Mouse (Mus musculus) left cerebral cortex, postnatal 10 days (tissue): Measurements from ENCODE around the gene Dis3l2. TPM values are rescaled to one million over a fixed set of nuclear protein-coding genes. Genes with fewer than 3 reads are reported as not detected.

Experiments
- DNase-seq, 2 experiments: peaks; one replicate each; pipeline ENCODE4 v3.0.0; 2021 to 2022; ENCODE audit warnings: low spot score in 2 of 2, mixed read lengths in 1 of 2; ENCODE audit errors: extremely low spot score in 1 of 2
- intact Hi-C: fragments of 180-260 bp; cut with DNase I; formaldehyde crosslinking; loops from one replicate; pipeline ENCODE4 v1.15.1; 2025
- total RNA-seq, 2 experiments: library from RNA; stranded (reverse); gene quantifications; 2 replicates each; pipeline ENCODE4 v1.2.3; 2021

Dis3l2 gene
- total RNA-seq, 2 experiments from 2014 or later = 29.7 to 30.2 TPM

DNA sequence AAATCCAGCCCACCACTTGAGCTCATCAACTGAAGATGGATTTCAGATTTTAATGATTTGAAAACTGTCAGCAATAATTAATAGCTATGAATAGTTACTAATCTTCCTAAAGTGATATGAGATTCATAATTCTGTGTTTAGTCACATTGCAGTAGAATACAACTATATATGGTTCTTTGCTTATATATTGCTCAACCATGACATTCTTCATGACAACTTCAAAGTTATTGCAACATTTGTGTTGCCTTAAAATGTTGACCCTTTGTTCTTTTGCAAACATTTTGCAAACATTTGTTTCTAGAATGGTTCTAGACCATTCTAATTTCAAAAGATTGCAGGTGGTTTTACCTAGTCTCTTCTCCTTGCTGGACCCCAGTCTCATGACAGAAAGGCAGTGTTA lies 175.1 kb downstream of the Dis3l2 start:
- intact Hi-C loops = no loop called here
- no peak for DNase-seq

DNA sequence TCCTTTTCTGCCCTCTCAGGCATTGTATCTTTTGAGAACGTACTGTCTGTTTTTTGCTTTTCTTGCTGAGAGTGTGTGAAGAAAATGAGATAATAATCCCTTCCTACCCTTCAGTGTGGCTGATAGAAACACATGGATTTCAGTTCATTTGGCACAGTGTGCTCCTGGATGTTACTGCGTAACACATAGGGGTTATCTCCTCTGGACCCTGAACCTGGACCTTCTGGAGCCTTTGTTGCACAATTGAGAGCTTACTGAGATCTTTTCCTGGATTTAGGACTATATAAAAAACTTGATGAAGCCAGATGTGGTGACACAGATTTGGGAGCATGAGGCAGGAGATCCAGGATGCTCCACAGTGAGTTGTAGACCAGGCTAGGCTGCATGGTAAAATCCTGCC lies 175.9 kb downstream of the Dis3l2 start:
- intact Hi-C loops = no loop called here

DNA sequence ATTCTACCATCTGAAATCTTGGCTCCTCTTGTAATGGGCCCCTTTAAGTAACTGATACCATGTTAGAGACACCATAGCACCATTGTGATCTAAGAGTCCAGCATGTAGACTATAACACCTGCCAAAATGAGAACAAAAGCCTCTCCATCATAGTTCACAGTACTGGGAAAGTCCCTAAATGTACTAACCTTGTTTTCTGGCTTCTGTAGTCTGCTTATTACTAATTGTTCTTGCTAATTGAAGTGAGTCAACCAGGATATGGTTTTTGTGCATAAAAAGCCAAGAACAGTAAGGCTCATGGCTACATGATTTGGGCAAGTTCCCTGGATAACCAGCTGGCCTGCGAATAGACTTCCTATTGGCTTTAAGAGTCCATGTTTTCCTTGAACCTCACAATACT lies 183.5 kb downstream of the Dis3l2 start:
- no peak for DNase-seq
- intact Hi-C loops = no loop called here

More for the DNA sequence above, 175.9 kb downstream of the Dis3l2 start:
- no peak for DNase-seq

DNA sequence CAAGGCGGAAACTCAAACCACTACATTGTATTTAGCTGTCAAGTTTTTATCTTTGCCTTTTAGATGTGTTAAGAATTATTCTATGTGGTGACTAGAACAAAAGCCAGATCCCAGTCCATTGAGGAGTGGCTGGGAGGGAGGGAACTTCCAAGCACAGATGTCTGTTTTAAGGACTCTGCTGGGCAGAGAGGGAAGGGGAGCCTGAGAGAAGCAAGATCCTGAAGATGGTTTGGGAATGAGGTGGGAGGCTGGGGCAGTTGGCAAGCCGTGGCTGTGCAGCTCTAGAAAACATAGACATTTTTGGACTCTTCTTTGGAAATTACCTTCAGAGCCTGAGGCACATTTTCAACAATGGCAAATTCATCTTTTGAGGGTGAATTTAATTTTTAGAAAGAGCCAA lies 208.9 kb downstream of the Dis3l2 start:
- DNase-seq = no peak
- intact Hi-C loops = no loop called here

DNA sequence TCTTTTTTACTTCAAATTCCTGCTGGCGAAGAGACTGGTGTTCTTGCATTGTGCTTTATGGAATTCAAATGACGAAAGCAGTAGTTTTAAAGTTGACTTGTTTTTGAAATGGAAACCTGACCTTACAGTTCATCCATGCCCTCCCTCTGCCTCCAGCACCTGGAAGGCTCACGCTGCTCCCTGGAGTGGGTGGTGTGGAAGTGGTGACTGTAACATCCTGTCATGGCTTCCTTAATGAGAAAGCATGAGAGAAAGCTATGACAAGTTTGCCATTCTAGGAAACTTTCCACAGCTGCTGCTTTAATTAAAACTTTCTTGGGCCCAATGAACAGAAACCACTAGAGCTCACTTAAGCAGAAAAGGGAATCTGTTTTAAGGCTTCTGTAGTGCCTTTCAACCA lies 210.3 kb downstream of the Dis3l2 start:
- intact Hi-C loops = no loop called here
- no peak for DNase-seq

DNA sequence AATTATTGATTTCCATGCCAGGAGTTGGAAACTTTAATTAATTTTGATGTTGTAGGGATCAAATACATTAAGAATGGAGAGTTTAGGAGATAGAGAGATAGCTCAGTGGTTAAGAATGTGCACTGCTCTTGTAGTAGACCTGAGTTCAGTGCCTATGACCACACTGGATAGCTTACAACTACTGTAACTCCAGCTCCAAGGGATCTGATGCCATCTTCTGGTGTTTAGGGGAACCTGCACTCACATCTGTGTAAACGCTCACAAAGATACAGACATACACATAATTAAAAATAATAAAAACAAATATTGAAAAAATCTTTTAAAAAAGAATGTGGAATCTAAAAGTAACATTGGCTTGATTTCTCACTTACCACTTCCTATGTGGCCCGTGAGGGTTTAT lies 211.1 kb downstream of the Dis3l2 start:
- DNase-seq = no peak
- intact Hi-C loops = no loop called here

DNA sequence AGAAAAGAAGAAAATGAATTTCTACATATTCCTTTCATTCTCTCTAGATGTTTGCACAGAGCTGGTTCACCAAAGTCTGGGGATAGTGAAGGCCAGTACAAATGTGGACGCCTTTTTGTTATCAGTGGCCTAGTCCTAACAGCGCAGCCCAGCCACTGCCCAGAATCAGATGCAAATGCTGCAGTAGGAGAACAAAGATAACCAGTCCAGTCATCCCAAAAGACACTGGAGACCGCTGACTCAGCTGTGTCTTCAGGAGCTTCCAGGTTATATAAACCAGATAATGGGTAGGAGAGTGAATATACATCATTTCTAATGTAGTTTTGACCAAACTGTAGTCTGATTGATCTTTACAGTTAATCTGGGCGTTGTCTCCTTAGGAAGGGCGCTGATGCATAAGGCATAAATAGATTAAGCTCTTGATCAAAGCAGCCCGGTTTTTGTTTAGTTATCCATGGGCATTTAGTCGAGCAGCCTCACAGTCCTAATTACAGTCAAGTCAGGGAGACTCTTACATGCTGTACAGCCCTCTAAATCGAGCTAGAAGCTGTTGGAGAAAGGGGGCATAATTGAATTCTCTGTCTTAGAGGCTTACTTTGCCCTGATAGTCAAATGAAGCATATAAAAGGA lies 212.9 kb downstream of the Dis3l2 start:
- DNase-seq = no peak
- intact Hi-C loops = no loop called here

DNA sequence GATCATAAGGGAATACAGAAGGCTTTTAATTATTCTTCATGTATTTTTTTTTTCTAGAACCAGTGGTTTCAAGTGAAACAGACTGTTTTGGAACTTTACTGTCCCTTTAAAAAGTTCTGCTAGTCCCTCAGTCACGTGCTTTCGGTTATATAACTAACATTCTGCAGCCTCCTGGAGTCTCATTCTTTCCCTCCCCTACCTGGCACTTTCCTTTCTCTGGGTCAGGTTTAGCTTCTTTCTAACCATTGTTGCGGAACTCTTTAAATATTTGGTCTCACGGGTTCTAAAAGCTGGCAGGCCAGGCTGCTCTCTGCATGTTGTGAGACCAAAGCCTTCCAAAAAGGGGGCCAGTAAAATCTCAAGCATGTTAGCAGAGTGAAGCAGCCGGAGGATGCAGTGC lies 222.2 kb downstream of the Dis3l2 start:
- DNase-seq = no peak
- intact Hi-C loops = no loop called here

DNA sequence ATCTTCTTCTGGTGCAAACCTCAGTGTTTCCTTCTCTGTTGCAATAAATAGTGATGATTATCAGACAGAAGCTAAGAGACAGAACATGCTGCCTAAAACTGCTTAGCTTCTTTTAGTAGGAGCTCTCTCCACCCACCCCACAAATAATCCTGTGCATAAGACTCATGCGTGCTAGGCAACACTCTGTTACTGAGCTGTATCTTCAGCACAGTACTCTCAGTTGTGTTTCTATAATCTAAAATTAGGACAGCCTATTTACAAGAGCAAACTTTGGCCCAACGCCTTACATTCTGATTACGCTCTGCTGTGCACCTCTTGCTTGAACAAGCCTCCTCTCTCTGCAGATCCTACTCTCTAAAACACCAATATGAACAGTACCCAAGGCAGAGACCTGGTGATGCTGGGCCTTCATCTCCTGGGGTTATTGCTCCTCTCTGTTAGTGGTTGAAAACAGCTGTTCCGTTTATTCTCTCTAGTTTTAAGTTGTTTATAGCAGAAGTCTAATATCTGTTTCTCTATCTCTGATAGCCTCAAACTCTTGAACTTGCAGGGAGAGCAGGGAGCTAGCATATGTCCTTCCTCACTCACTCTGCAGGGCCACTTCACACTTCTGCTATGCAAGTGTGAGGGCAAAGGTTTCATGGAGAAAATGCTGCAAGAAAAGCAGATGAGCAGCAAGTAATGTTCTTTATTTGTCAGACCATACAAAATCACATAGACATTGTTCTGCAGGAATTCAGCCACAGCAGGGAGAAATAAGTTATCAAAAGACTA lies 228.2 kb downstream of the Dis3l2 start:
- peak in 1 of 2 experiments; percentile 59 for DNase-seq
- intact Hi-C loops = no loop called here

DNA sequence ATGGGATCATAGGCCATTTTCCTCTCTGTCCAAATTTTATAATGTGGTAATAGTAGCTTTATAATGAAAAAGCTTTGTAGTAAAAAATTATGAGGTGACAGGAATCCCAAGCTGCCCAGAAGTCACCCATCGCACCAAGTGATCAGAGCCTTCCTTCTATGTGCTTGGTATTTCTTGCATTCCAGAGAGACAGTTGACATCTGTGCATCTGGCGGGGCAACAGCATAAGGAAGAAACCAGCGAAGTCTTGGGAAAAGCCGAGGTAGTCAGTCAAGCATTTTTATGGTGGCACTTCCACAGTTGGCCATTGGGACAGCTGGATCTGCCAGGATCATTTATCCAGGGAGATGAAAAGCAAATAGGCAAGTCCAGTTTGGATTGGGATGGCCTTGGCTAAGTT lies 229.2 kb downstream of the Dis3l2 start:
- no peak for DNase-seq
- intact Hi-C loops = no loop called here

DNA sequence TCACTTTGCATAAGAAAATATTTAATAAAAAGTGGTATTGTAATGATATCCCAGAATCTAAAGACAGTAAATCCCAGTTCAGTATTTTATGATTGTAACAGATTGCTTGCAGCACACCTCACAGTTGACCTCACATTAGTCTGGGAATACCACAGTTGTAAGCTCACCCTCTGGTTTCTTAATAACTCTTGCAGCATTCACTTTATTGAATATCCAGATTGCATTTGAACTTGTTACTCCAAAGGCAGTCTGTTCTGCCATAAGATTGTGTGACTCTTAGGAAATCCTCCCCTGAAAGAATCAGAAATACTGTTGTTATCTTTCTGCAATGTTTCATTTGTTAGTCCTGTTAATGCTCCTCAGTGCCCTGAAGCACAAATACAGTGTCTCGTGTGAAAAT lies 230.0 kb downstream of the Dis3l2 start:
- intact Hi-C loops = no loop called here
- DNase-seq = no peak

DNA sequence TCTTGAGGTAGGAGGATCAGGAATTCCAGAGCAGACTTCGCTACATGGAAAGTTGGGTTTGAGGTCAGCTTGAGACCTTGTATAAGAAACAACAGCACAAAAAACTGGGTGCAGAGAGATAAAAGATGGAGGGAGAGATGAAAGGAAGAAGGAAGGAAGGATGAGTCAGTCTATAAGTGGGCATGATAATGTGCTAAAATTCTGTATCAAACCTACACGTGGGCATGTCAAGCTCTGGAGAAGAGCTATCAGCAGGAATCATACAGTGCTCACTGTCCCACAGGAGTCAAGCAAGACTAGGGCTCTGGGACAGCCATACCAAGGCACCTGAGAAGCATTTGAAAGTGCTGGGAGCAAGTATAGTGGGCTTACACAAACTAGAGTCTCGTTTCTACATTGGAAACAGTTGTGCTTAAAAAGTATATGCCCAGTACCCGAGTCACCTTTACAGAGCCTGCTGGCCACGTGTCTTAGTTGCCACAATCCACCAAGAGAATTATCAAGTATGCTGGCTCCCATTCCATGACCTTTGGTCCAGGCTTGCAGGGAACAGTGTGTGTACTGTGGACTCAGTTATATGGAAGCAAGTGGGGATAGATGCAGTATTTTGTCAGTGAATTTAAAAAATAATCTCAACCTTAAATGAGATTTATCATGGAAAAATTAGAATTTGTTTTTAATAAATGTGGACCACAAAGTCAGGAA lies 248.0 kb downstream of the Dis3l2 start:
- DNase-seq = no peak
- intact Hi-C loops = no loop called here

DNA sequence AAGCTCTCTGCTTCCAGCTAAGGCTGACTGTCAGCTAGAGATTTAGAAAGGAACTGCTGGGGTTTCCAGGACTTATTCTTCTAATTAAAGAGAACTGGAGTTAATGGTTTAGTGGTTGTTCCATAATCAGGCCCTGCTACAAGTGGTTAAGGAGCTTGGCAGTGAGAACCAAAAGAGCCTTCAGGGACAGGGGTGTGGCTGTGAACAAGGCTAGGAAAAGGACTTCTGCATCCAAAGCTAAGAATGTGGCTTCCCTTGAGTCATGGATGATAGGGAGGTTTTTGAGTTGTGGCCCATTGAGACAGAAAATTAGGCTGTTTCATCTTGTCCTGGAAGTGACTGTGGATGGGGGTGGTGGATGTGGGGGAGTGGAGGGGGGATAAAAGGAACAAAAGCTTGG lies 252.2 kb downstream of the Dis3l2 start:
- intact Hi-C loops = no loop called here
- DNase-seq = no peak

DNA sequence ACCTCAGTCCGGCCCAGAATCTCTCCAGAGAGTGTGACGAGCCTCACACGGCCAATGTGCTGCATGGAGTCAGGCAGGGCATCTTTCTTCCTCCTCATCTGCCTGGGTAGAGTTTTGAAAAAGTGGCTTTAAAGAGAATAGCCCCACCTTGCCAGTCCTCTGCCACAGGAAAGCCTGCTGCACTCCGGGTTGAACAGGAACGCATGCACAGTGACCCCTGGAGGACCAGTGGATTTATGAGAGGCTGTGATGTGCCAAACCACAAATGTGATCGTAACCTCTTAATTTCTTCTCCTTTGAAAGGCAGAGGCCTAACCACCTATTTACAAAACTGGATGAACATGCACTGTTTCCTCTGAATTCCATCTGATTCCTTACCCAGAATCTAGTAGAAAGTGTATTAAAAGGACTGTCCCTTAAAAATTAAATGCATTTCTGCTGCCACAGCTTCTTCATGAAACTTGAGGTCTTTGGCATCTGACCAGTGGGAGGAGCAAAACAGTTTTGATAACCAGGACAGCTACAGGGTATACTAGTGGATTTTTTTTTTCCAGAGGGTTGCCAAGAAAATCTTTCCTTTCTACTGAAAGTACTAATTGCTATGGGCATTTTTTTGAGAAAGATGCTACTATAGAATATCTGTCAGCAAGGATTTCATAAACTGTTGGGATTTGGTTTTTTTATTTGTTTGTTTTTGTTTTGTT lies 264.8 kb downstream of the Dis3l2 start:
- intact Hi-C loops = no loop called here
- DNase-seq = peak in 1 of 2 experiments; percentile 29

DNA sequence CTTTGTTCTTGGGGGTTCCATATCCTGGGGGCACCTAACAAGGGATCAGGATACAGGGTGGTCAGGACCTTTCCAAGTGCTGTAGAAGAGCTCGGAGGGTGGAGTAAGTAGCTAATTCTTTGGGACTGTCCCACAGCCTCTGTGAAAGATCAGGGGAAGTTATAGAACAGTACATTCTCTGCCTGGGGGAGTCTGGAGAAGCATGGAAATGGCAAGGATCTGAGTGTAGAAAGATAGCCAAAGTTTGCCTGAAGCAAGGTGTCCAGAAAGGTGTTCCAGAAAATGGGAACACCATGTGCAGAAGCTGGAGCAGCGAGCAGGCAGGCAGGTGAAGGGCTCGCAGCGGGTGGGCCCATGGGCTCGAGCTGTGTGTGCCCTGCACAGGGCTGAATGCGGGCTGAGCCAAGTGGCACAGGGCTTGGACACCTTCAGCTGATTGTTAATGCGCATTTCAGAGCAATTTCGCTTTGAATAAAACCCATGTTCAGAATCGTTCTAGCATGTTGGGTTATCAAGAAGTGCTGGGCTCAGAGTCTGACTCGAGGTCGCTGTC lies 265.6 kb downstream of the Dis3l2 start:
- DNase-seq = no peak
- intact Hi-C loops = no loop called here

DNA sequence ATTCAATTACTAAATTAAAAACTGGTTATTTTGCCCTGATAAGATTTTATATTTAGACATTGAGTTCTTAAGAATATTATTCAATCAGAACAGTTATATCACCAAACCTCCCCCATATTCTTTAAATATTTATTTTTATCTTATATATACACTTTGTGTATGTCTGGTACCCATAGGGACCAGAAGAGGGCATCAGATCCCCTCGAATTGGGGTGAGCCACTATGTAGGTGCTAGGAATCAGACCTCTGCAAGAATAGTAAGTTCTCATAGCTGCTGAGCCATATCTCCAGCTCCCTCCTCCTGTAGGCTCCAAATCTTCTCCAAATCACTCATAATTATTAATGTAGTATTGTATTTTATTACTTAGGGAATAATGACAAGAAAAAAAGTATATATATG lies 269.1 kb downstream of the Dis3l2 start:
- intact Hi-C loops = no loop called here

DNA sequence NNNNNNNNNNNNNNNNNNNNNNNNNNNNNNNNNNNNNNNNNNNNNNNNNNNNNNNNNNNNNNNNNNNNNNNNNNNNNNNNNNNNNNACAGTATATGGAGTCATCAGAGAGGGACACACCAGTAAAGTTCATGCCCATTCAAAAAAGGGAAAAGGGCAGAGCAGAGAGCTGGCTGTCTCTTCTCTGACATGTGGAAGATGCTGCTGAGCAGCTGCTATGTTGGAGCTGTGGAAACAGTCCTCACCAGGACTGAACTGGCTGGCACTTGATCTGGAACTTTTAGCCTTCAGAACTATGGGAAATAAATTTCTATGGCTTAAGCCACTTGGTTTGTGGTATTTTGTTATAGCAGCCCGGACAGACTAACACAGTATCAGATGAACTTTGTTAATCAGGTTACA lies 273.4 kb downstream of the Dis3l2 start:
- intact Hi-C loops = no loop called here
- no peak for DNase-seq

More for the DNA sequence above, 269.1 kb downstream of the Dis3l2 start:
- DNase-seq = no peak

DNA sequence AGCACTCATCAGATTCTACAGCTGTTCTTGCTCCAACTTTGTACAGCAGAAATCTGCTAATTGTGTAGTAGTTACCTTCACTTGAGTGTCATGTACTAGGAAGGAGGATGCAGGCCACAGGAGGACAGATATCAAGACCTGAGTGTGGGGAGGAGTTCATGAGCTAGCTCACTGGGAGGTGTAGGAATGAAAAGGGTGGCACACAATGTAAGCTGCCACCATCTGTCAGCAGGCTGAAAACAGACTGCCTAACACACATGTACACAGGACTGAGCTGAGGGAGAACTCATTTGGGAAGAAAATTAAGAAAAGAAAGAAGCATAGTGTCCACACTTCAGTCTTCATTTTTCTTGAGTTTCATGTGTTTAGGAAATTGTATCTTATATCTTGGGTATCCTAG lies 282.8 kb downstream of the Dis3l2 start:
- intact Hi-C loops = no loop called here
- DNase-seq = no peak

DNA sequence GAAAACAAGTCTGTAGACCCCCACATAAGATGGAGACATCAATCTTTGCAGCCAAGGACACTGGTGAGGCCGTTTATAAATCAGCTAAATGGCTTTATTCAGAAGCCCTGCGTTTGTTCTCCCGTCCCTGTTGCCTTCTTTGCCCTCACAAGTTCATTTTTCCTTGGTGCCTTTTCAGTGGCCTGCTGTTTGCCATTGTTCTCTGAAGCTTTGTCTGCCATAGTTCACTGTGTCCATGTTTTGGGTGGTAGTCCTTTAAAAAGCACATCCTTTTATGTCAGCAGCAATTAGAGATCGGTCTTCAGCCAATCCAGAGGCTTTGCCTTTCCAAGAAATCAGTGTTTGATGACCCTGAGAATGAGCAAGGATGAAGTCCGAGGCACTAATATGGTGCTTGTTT lies 289.2 kb downstream of the Dis3l2 start:
- intact Hi-C loops = no loop called here
- DNase-seq = no peak
